In genomic region chr4:149400878-149401590, GRCm38 (mm10) we compare ENCODE assay signal across 10 mouse cellular contexts. TPM values are rescaled to one million over a fixed set of nuclear protein-coding genes. Genes with fewer than 3 reads are reported as not detected.
A peak's percentile ranks its signal among the peaks of the same experiment; 100 is the strongest.
DNase-seq lines count a peak whose midpoint lies in the region; ATAC-seq lines count a peak whose summit lies in the region.
"Had no signal": no experiment of that assay in that cellular context is flagged by ENCODE, and none has a peak within 500 bp of the region (broad histone marks: within the 10 kb centered on the region; RNA-seq: fewer than 3 reads in every experiment).

No protein-coding gene starts in this region.

- ATAC-seq in hindbrain, embryonic 13.5 days (ENCODE audit: low FRiP score): no peak
- ATAC-seq in hindbrain, embryonic 12.5 days (ENCODE audit: low FRiP score): no peak

- peaks cover 23% of the 10 kb centered on the region for H3K36me3 ChIP-seq in hindbrain, embryonic 13.5 days
- peaks cover 20% of the 10 kb centered on the region for H3K36me3 ChIP-seq in hindbrain, embryonic 12.5 days

- peaks cover 44% of the 10 kb centered on the region for H3K4me1 ChIP-seq in hindbrain, embryonic 13.5 days (replicated peaks)
- H3K4me1 ChIP-seq in hindbrain, embryonic 12.5 days: peaks cover 31% of the 10 kb centered on the region

- peak; percentile 54 to 70 for DNase-seq in cerebellum, adult 18-20 months
- DNase-seq in induced T-regulatory cell, adult 2 months (ENCODE audit: low read depth): peak; percentile 45
- peak; percentile 28 to 55 for DNase-seq in thymus, postnatal 36 days
- no peak for DNase-seq in spleen, postnatal 36 days (ENCODE audit: low spot score in 2 of 2)
- DNase-seq in gastrocnemius, postnatal 25 days: no peak
- DNase-seq: layer of hippocampus, adult 9-11 months; right cerebral cortex, postnatal 14 days had no signal

- H3K9ac ChIP-seq in hindbrain, embryonic 13.5 days: no peak overlapping the region
- H3K9ac ChIP-seq in hindbrain, embryonic 12.5 days: no peak overlapping the region
- H3K9ac ChIP-seq: hindbrain, embryonic 15.5 days had no signal

- no peak overlapping the region for H3K4me3 ChIP-seq in hindbrain, embryonic 13.5 days
- no peak overlapping the region for H3K4me3 ChIP-seq in hindbrain, embryonic 12.5 days
- H3K4me3 ChIP-seq: hindbrain, embryonic 15.5 days had no signal

- no peak overlapping the region for H3K4me2 ChIP-seq in hindbrain, embryonic 13.5 days
- H3K4me2 ChIP-seq in hindbrain, embryonic 12.5 days (replicated peaks): no peak overlapping the region
- H3K4me2 ChIP-seq: hindbrain, embryonic 15.5 days had no signal

- WGBS in hindbrain, embryonic 13.5 days: 90% methylated on average over 12 of the region's 12 CpGs
- 84% methylated on average over 12 of the region's 12 CpGs for WGBS in hindbrain, embryonic 12.5 days

- no peaks in the 10 kb centered on the region for H3K27me3 ChIP-seq in hindbrain, embryonic 13.5 days
- H3K27me3 ChIP-seq in hindbrain, embryonic 12.5 days: no peaks in the 10 kb centered on the region
- H3K27me3 ChIP-seq: hindbrain, embryonic 15.5 days had no signal

- H3K9me3 ChIP-seq in hindbrain, embryonic 13.5 days: no peaks in the 10 kb centered on the region
- H3K9me3 ChIP-seq in hindbrain, embryonic 12.5 days (replicated peaks): no peaks in the 10 kb centered on the region
- H3K9me3 ChIP-seq: hindbrain, embryonic 15.5 days had no signal

- peak overlapping the region; percentile 4; the same call in 1 of the 2 replicates for H3K27ac ChIP-seq in hindbrain, embryonic 13.5 days
- H3K27ac ChIP-seq in hindbrain, embryonic 12.5 days: no peak overlapping the region
- H3K27ac ChIP-seq: hindbrain, embryonic 15.5 days had no signal

RNA-seq across cellular contexts. Expression of gene Ube4b, which starts 25.5 kb away (rescaled TPM):
- 56.5 and 59.5 TPM in 2 replicates for polyA plus RNA-seq in hindbrain, embryonic 13.5 days (2015; fragmentation: Nextera tagmentation; extraction: Ambion mirVana)
- polyA plus RNA-seq in hindbrain, embryonic 12.5 days (2016; fragmentation: Nextera tagmentation; extraction: Ambion mirVana): 82.8 and 92.7 TPM in 2 replicates
- 10 to 100 TPM; 32.2 to 36.3 TPM for total RNA-seq in gastrocnemius, postnatal 25 days (2021)

RNA-seq across cellular contexts. Expression of gene Rbp7, which starts 53.7 kb away (rescaled TPM):
- not detected in 2 replicates for polyA plus RNA-seq in hindbrain, embryonic 13.5 days (2015; fragmentation: Nextera tagmentation; extraction: Ambion mirVana)
- not detected in 2 replicates for polyA plus RNA-seq in hindbrain, embryonic 12.5 days (2016; fragmentation: Nextera tagmentation; extraction: Ambion mirVana)
- total RNA-seq in gastrocnemius, postnatal 25 days (2021): 10 to 100 TPM; 17.5 to 23.0 TPM
- polyA plus RNA-seq: hindbrain, embryonic 15.5 days had no signal

Comparison
In these comparisons a context has a peak if more than half of its experiments do, and no peak if none do; other contexts are left out.
1. DNase-seq: peak in cerebellum, adult 18-20 months (2 of 2), induced T-regulatory cell, adult 2 months (single experiment) and thymus, postnatal 36 days (2 of 2); none in spleen, postnatal 36 days (0 of 2) and gastrocnemius, postnatal 25 days (single experiment).